Mouse (Mus musculus) embryo, embryonic 10 days (tissue): ENCODE data around the gene Set.

Source experiments
- DNase-seq: peaks from one replicate; pipeline ENCODE4 v3.0.0-alpha.2; 2015; ENCODE audit warnings: low spot score

Set gene

DNA sequence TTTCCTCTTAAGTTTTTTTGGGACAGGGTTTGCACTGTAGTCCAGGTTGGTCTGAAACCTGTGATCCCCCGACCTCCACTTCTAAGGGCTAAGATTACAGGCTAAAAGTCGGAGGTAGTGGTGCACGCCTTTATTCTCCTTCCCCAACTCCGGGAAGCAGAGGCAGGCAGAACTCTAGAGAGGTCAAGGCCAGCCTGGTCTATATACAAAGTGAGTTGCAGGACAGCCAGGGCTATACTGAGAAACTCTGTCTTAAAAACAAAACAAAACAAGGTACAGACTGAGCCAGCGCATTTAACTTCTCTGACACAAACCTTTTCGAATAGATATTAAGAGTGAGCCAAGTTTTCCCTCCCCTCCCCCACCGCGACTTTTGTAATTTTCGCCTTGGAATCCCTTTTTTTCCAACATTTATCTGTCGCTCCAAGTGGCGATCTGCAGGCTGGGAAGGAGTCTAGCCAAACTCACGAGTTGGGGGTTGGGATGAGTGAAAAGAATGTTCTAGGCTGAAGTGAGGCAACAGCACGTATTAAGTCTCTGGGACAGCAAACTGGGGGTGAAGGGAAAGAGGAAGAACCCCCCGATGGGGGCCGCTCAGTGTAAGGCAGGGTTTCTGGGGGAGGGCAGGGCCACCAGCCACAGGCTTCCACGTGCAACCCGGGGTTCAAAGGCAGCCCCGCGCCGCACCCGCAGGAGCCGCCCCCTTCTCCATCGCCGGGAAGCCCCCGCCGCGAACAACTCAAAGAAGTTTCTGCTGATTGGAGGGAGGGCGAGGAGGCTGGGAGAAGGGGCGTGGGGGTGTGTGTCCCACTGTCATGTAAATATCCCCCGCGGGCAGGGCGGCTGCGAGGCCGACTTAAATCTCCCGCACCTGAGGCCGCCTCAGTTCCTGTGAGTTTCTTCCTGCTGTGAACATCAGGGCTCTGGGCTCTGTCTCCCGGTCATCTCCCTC is 4.3 kb downstream of the Set start:
- DNase-seq: peak; percentile 90

DNA sequence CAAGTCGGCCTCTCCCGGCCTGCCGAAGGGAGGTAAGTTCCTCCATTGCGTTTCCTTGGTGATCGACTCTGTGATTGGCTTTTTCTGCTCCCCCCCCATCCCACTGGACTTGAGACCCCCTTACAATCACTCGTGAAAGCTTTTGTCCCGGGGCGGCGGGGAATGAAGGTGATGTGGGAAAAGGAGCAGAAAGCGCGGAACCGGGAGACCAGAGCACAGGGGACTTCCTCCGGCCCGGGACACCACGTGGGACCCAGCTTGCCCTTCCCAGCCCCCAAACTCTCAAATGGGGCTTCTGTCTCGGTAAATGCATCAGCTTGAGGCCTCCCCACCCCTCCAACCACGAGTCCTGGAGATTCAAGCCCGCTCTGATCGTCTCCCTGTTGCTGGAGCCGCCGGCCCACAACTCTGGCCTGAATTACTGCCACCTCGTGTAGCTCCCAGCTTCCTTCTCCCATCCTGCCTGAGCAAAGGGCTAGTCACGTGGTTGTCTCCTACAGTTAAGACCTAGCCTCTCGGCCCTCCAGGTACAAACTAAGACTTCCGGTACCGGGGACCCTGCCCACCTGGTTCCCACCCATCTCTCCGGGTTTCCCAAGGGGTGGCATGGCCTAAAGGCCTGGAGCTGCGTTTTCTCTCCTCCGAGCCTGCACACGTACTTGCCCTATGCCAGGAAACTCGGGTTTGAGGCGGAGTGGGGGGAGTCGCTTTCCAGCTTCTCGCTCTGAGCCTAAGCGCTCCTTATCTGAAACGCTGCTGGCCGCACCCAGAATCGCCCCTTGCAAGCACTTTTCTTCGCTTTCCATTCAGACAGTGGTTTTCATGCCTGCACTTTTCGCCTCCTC is 5.3 kb downstream of the Set start:
- DNase-seq: peak; percentile 83

DNA sequence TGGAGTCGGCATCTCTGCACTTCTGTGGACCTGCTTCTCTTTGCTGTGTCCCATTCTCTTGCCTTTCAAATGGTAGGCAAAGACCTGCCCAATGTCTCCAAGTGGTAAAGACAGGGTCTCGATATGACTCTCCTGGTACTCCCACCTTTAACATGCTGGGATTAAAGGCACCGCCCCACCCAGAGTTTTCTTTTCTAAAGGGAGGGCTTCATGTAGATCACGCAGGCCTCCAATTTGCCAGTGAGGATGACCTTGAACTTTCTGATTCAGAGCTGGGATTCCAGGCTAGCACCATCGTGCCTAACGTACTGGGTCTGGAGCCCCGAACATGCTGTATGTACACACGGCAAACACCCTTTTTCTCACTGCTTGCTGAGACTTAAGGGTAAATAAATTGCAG is 6.1 kb downstream of the Set start:
- no peak for DNase-seq

DNA sequence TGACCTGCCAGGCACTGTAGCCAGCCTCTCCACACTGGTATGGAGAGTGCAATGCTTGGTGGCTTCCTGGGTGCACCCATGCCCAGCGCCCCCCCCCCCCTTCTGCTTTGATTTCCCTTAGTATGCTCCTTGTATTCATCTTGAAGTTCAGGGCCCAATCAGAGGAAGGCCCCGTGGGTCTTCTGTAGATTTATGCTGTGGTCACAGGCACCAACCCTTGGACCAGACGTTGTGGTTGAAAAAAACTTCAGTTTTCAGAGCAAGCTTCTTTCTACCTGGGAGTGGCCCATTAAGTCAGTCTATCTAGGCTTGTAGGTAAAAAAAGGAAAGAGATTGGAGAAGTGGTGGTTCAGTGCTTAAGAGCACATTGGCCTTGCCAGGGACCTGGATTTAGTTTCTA is 6.6 kb downstream of the Set start:
- no peak for DNase-seq

DNA sequence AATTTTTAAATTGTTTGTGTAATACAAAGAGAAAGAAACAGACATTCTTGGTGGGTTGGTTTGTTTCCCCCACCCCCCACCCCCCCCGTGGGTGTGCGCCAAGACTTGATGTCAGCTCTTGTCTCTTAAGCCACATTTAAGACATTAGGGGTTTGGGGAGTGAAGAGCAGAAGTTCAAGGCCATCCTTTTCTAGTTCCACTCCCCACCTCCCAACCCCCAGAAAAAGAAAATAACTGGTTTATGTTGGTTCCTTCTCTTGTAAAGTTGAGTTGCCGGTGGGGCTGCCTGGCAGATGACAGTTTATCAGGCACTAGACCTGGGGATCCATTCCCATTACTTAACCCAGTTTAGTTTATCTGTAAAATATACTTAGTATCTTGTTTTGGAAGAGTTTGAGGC is 7.1 kb downstream of the Set start:
- DNase-seq: no peak

DNA sequence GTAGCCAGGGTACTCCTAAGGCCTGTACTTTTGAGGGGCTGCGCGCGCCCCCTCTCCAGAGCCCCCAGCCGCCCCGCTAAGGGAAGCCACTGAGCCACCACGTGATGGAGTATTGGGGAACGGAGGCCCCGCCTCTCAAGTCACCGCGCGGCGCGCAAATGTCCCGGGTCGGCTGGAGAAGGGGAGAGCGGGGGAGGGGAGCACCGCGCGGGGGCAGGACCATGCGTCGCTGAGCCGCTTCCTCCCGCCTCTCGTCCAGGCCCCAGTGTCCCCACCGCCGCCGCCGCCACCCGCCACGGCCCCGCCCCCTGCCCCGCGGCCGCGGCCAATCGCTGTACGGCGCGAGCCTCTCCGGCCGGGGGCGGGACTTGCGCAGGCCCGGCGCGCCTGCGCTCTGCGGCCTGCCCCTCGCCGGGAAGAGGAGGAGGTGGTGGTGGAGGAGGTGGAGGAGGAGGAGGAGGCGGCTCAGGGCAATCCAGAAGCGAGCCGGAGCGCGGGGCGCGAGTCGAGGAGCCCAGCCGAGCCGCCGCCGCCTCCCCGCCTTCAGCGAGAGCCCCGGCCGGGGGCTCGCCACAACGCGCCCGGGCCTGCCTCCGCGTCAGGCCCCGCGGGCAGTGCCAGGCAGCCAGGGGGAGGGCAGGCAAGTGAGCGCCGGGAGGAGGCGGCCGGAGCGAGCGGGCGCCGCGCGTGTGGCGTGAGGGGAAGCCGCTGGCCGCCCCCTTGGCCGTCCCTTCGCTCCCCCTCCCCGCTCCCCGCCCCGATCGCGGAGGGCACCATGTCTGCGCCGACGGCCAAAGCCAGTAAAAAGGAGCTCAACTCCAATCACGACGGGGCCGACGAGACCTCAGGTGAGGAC is 9.1 kb downstream of the Set start:
- peak; percentile 97 for DNase-seq

DNA sequence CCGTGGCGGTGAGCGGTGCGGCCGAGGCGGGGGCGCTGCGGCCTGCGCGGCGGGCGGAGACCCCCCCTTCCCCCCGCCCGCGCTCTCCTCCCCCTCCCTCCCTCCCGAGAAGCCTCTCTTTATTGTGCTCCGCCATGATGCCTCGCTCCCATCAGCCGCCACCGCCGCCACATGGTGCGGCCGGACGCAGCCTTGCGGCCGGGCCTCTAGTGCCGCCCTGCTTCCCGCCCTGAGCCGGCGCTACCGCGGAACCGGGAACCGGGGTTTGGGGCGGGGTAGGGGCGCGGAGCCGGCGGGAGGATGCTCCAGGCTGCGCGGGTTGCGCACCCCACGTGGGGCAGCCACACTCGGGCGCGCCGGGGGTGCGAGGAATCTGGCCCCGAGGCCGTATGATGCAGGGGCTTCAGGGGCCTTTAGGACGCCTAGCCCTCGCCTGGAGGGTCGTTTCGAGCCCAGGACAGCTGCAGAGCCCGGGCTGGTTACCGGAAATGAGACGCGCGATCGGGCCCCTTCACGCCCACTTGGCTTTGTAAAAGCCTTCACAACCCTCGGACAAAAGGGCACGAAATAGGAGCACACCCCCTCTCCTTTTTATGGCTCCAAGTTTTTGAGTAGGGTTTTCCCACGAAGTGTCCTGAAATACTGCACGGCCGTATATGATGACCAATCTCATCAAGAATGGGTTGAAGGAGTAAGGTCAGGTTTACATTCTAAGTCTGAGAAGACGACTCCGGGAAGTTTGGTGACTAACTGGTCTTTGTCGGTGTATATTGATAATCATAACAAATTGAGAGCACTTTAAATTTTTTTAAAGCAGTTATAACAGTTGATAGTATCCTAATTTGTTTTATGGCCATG is 10.1 kb downstream of the Set start:
- peak; percentile 64 for DNase-seq

DNA sequence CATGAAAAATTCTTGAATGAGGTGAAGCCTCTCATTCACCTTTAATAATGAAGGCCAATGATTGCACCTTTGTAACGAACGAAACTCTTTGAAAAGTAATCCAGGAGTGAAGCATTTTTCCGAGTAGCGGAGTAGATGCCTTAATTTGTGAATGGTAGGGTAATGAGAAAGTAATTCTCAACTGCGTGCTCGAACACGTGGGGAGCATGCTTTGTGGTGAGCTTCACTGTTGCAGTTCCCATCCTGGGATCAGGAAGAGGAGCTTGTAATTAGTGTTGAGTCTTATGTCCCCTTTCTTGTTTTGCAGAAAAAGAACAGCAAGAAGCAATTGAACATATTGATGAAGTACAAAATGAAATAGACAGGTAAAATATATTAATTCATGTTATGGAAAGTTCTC is 10.8 kb downstream of the Set start:
- no peak for DNase-seq

DNA sequence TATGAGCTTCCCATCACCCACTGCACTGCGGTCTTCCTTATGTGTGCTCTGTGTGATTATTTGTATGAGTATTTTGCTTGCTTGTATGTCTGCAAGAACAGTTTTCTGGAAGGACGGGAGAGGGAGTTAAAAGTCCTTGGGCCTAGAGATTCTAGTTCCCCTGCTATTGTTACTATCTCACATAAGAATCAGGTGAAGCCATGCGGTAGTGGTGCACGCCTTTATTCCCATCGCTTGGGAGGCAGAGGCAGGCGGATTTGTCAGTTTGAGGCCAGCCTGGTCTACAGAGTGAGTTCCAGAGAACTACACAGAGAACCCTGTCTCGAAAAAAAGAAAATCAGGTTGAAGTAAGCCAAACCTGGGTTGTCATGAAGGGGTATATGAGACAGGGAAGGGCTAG is 15.7 kb downstream of the Set start:
- no peak for DNase-seq

DNA sequence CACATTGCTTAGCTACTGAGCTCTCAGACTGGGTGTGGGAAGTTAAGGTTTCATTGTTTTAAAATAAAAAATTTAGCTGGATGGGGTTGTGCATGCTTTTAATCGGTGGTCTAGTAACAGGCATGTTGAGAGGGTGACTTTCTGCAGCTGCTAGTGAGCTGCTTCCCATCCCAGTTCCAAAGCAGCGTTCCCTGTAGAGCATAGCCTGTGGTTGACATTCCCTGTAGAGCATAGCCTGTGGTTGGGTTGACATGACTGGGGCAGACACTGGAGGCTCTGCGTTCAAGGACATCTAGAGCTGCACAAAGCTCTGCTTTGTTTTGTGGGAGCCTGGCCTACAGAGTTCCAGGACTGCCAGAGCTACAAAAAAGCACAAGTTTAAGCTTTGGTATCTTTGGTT is 16.1 kb downstream of the Set start:
- DNase-seq: no peak

DNA sequence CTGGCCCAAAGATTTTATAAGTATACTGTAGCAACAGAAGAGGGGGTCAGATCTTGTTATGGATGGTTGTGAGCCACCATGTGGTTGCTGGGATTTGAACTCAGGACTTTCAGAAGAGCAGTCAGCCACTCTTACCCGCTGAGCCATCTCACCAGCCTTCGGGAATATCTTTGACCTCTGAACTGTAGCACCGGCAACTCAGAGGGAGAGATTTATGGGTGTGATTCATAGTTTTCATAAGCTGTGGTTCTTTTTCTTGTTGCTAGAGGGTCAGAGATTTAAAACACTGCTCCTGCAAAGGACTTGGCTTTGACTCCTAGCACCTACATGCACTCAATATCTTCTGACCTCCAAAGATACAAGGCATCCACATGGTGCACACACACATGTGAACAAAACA is 18.4 kb downstream of the Set start:
- DNase-seq: no peak

DNA sequence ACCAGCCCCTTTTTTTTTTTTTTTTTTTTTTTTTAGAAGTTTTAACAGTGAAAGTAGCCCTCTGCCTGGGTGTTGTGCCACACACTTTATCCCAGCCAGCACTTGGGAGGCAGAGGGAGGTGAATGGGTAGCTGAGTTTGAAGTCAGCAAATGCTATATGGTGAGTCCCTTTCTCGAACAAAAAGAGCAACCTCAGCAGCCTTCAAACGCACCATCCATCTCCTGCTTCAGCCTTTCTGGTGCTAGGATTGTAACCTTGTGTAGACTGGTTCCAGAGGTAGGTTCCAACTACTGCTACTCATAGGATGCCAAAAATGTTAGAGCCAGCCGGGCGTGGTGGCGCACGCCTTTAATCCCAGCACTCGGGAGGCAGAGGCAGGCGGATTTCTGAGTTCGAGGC is 19.3 kb downstream of the Set start:
- DNase-seq: no peak

DNA sequence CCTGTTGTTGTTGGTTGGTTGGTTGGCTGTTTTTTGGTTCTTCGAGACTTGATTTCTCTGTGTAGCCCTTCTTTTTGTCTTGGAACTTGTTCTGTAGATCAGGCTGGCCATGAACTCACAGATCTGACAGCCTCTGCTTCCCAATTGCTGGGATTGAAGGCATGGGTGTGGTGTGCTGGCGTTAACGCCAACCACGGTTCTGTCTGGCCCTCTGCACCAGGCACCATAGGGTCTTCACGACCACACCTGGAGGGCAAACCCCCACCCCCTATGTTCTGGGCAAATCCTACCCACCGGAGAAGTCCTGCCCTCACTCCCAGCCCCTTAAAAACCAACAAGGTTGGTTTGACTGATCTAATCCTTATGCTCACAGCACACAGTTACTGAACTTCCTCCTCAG is 19.8 kb downstream of the Set start:
- DNase-seq: no peak

DNA sequence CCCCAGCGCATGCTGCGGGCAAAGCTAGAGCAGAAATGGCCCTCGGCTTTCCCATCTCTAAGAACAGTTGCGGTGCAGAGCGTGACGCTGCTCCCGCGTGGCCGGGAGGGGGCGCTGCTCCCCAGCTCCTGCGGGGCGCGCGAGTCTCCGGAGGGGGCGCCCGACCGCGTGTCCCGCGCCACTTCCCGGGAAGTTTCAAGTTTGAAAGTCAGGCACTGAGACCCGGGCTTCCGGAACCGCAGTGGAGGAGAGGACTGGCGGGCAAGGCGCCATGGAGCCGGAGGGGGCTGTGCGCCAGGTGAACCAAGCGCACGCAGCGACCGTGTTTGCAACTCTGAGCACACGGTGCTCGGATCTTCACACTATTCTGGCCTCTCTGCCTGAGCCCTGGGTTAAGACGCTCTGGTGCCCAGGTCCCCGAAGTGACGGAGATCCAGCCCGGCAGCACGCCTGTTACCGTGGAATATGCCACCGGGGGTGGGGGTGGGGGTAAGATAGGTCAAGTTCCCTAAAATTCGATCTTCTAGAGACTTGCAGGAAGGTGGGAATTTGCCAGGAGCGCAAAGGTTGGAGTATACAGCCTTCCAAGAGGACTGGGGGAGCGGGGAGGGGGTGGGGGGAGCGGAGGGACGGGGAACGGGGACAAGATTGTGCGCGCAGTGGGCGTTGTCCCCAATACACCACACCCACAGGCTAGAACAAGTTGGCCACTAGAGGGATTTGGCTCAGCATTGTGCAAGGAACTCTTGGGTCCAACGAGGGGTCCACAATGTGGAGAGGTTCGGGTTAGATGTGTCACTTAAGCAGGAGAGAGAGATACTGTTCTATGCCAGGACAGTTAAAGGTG is 20.5 kb downstream of the Set start, which contains the start of gene Pkn3:
Pkn3 (plus strand) TSS at position 183 of the 847 bp plus-strand sequence.
- DNase-seq: peak; percentile 94

DNA sequence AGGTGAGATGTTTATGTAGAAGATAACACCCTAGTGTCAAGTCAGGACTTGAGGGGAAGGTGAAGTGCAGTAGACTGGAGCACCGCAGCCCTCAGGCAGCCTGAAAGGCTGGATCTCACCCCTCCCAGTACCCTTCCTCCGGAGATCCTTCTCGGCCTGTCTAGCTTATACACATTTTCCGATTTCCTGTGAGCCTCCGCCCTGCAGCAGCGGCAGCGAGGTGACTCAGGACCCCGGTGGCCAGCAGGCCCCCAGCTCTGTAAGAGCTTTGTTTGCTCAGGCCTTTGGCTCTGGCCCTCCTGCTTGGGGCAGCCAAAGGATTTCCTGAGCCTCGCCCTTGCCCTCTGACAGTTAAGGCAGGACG is 21.2 kb downstream of the Set start:
- DNase-seq: peak; percentile 48

DNA sequence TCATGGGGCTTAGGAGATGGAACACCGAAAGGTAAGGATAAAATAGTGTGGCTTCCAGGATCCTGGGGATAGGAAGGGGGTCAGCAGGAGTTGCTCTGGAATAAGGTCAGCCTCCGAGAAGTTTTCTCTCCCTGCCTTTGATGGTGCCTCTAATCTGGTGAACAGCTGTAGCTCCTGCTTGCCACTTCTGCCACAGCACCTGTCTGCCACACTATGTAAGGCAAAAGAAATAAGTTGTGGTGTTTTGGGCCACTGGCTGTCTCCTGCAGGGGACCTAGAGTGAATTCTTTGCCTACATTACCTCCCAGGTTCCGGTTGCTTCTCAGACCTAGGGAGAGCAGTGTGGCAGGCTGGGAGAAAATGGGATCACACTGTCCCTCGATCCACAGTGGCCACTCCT is 21.6 kb downstream of the Set start:
- no peak for DNase-seq

DNA sequence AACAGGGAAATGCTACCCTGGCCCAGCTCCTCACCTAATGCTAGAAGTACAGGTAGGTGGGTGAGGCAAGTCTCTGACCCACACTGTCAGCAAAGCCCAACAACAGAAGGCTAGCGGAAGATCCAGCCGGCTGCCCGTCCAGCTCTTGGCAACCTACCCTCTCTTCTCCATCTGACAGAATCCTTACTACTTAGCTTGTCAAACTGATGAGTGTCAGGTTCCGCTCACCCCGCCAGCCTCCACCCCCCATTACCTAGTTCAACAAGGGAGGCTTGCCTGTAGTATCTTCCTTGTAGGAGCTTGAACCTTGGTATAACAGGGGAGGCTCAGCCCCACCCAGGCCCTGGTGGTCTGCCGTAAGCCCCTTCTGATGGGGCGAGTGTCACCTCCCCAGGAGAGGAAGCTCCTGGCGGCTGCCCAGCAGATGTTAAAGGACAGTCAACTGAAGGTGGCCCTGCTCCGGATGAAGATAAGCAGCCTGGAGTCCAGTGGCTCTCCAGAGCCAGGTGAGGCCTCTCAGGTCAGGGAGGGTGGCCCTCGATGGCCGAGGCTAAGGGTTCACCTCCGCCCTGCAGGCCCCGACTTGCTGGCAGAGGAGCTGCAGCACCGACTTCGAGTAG is 23.1 kb downstream of the Set start:
- no peak for DNase-seq

DNA sequence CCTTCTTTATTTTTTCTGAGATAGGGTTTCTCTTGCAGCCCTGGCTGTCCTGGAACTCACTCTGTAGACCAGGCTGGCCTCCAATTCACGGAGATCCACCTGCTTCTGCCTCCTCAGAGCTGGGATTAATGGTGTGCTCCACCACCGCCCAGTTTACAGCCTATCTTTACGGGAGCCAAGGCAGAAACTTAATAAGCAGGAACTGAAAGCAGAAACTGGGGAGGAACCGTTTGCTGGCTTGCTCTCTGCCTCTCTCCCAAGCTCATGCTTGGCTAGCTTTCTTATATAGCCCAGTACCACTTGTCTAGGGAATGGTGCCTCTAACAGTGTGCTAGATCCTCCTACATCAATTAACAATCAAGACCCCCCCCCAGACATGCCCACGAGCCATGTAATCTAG is 26.9 kb downstream of the Set start:
- DNase-seq: no peak

DNA sequence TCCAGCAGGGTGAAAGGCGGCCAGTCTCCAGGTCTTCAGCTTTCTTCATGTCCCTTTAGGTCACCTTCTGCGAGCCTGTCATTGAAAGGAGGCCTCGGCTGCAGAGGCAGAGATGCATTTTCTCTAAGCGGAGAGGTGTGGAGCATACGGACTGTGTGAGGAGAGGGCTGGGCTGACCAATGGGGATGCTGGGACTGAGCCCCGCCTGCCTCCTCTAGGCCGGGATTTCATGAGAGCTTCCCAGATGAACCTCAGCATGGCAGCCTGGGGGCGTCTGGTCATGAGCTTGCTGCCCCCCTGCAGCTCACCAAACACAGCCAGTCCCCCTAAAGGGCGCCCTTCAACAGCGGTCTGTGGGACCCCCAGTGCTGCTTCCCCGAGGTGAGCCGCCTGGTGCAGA is 27.5 kb downstream of the Set start:
- DNase-seq: peak; percentile 61

DNA sequence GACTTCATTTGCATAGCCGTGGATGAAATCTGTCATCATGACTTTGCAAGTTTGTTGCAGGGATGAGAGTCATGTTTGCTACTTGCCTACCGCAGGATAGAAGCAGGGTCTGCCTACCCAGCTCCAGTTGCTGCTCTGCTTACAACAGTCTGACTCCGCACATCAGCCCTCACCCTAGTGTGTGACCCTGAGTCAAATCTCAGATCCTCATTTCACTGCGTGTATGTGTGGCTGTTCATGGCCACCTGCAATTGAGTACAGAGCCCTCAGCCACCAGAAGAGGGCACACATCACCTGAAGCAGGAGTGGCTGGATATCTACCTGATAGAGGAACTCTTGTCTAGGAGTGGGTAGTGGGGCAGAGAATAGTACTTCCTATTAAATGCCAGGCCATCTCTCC is 30.1 kb downstream of the Set start:
- DNase-seq: no peak
